Mouse (Mus musculus): ENCODE results near the gene Cerk.
A peak's percentile ranks its signal among the peaks of the same experiment; 100 is the strongest.
"Not testable (repeated sequence)": the region's sequence is repeated elsewhere in the genome, so short reads cannot be mapped to it uniquely, and the experiment has no call there.

Cerk gene

DNA sequence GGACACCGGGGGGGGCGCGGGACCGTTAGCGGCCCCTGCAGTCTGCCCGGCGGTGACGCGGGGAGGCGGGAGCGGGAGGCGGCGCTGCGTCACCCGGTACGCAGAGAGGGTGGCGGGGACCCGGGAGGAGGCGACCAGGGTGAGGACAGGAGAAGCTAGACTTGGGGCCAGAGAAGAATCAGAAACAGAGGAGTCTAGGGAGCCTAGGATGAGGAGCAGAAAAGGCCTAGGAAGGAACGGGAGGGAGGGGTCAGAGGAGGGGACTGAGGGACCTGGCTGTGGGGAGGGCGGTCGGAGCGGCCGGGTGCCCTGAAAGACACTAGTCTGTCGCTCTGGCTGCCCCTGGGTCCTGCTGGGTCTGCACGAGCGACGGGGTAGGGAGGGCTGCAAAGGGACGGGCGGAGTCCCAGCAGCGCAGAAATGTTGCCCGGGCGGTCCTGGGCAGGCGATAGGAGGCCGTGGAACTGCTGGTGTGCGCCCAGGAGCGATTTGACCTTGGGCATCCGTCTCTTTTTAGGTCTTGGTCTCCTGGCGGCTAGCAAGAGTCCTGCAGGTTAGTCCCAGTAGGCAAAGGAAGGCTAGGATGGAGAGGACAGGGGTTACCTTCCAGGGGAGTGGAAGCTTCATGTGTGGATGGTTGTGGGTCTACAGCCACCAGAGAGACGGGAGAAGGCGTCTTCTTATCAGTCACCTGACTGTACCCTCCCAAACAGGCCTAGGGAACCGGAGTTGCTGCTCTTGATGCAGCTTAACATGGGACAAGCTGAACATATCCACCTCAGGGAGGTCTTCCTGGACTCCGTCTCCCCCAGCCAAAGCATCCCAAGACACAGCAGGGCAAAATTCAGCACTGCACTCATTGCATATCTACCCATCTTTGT is at the start of gene Cerk:
TSS of gene Cerk (minus strand) at position 453 of the 881 bp plus-strand sequence.
- DNase-seq, result peak; percentile 80 to 81

DNA sequence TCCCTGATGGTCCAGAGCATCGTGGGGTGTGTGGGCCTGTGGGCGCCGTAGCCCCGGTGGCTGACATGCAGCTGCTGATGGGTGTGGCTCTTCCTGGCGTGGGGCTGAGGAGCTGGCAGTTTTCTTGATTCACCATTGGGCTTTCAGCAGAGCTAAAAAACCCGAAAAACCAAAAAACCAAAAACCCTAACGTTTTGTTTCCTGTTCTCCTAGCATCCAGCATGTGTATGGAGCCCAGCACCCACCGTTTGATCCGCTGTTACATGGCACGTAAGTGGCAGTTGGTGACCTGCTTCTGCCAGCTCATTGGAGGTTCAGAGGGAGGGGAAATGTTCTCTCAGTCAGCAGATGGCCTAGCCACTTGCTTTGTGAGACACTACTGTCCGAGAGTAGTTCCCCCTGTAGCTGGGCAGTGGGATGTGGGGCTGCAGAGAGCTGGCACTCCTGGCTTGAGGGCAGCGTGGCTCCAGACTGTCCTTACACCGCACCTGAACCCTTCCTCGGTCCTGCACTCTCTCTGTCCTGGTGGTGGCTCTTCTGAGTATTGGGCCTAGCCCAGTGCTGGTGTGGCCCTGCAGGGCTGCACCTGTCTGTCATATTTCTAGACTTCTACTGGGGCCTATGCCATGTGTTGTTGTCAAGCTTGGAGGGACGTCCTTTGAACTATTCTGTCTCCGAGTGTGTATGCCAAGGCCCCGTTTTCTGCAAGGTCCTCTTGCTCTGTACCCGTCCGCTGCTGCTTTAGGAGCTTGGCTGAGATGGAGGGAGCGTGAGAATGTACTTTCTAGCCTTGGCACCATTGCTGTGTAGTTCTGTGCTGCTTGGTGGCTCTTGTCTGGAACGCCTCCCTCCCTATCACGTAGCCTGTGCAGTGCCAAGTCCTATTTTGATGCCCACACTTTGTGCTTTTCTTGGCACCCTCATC is 48.8 kb upstream of the Cerk start:
- DNase-seq, result no peak

DNA sequence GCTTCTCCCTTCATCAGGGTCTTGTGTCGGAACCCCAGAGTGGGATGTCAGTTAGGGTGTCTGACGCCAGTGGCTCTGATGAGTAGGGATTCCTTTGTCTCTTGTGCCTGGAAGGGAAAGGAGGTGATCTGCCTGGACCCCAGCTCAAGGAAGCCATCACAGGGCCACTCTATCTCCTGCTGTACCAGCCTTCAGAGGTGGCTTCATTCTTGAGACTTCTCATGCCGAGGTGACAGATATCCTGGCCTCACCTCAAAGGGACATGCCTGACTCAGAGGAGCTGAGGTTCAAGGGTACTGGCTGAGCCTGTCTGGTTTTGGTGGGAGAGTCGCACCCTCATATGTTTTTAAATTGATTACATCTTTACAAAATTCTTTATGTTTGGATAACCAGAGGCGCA is 48.1 kb upstream of the Cerk start:
- DNase-seq, result no peak

DNA sequence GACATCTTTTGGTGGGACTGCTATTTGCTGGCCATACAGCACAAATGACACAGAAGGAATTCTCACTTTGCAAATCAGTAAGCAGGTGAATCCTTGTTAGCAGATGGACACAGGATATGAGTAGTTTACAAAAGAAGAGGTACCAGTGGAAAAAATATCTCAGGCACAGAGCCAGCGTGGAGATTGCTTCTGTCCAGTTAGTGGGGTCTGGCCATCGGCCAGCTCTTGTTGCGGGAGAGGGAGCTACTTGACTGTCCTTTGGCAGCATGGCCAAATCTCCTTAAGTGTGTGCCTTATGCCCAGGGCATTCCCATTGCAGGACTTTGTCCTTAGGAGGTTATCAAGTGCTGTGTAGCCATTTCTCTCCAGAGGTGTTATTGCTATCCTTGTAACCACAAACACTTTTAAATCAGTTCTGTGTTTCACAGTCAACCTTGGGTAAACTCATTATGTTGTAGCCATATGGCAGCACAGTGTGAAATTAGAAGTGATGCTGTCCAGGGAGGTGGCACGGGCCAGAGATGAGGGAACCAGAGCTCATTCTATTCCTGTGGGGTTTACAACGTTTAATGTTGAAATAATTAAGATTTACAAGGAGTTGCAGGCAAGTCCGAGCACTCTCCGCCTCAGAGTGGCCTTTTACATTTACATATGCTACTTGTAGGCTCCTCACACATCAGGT is 46.0 kb upstream of the Cerk start:
- no peak for DNase-seq

DNA sequence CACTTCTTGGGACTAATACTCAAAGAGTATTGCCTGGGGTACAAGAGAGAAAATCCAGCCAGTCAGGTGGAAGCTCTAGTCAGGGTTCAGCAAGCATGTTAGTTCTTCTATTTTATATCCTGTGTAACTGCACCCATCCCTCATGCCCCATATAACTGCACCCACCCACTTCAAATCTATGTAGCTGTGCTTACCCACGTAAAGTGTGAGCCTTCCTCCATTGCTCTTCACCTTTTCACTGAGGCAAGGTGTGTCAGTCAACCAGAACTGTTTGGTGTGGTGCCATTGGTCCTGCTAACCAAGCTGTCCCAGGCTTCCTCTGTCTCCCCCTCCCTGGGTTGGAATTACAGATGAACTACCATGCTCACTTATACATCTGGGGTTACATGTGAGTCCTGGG is 45.2 kb upstream of the Cerk start:
- DNase-seq, result no peak

DNA sequence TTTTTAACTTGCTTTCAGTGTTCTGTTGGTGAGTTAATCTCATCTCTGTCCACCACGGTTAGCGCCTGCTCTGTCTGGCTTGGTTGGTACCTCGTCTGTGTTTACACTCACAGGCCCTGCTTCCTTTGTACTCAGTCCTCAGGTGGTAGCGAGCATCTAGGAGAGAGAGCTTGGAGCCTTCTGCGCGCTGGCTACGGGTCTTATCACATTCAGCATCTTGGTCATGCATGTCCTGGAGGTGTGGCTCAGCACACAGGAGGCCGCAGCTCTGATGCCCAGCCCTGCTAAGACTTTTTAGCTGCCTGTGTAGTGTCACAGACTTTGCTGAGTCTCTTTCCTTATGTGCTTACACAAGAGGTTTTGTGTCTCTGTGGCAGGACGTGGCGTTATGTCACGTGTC is 43.7 kb upstream of the Cerk start:
- DNase-seq, result no peak

DNA sequence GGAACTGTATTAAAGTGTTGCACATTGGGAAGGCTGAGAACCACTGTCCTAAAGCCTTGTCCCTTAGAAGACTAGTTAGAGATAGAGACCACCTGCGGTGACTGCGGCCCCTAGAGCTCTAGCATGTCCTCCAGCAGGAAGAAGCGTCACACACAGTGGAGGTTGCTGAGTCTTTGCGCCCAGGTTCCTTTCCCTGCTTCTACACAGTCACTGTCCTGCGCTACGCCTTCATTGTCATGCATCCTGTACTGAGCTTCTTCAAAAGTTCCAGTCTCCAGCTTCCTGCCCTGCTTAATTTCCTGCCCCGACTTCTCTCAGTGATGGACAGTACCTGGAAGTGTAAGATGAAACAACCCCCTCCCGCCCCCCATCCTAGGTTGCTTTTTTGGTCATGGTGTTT is 43.1 kb upstream of the Cerk start:
- DNase-seq, result no peak

DNA sequence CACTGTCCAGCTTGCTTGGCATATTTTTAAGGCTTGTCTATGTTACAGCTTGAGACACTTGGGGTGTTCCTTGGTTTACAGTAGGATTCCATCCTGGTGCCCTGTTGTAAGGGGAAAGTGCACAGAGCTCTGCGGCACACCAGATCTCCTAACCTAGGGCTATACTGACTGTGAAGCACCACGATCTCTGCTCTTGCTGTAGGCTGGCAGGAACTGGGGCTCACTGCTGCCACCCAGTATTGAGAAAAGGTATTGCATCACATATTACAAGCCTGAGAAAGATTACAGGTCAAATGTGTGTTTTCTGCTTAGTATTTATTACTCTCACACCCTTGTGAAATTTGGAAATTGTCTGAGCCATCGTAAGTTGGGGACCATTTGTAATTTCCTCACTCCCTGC is 42.2 kb upstream of the Cerk start:
- peak; percentile 66 to 71 for DNase-seq

DNA sequence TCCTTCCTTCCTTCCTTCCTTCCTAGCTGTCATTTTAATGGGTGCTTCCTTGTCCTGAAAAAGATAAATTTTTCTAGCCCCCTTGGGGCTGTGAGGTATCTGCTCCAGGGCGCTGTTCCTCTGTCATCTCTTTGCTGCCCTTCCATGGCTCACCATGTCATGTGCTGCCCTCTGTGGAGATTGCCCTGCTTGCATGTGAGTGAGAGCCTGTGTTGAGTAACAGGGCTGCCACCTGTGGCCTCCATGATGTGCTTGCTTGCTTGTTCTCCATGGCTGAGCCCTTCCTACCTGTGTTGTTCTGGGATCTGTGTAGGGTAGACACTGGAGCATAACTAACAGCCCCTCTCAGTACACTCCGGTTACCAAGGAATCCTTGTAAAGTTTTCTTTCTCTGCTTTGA is 41.0 kb upstream of the Cerk start:
- no peak for DNase-seq

DNA sequence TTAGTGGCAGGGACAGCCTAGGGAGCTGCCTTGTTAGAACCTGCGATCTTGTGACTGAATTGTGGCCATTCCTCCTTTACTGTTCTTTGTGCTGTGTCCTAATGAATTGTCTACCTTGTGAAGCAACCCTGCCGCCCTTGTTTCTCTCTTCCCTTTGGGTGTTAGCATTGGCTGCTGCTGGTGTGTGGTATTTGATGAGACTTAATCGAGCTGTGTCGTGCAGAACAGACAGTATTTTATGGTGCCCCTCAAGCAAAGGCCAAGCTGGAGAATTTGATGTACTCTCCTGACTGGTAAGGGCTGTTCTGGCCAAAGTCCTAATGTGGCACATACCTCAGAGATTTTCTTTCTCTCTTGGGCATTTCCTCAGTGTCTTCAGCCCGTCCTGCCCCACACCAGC is 40.3 kb upstream of the Cerk start:
- DNase-seq, result no peak

DNA sequence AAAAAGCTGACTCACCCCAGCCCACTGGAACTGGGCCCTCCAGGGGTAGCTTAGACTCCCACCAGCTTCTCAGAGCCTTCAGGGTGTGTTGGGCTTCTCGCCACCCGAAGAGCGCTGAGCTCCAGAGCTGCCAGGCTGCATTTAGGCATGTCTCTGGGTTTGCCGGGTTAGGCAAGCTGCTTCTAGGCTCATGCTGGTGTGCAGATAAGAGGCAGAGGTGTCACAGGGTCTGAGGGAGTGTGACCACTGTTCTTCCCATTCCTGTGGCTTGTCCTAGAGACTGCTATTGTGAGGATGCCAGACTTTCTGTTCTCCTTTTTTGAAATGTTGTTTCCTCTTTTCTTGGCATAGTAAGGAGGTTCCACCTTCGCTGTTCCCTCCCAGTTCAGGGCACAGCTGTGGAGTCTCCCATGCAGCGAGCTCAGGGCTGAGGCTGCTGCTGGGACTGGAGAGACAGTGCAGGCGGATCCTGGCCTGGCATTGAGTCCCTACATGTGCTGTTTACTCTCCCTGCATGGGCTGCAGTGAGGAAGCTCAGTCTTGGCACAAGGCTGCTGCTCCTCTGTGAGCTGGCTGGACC is 39.1 kb upstream of the Cerk start:
- DNase-seq, result no peak

DNA sequence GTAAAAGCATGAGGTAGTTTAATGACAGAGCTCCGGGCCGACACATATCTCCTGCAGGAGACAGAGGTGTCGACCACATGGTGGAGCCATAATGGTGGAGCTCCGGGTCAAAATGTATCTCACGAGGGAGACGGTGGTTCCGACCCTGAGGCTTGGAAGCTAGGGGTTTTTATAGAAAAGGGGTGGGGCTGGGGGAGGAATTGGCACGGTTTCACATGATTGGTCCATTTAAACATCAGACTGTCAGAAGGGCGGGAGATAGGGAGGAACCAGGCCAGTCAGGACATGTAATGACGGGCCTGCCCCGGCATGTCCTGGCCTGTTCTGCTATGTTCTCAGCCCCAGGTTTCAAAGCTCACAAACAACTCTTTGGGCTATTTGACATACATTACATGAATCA is 36.0 kb upstream of the Cerk start:
- not testable (repeated sequence) for DNase-seq

DNA sequence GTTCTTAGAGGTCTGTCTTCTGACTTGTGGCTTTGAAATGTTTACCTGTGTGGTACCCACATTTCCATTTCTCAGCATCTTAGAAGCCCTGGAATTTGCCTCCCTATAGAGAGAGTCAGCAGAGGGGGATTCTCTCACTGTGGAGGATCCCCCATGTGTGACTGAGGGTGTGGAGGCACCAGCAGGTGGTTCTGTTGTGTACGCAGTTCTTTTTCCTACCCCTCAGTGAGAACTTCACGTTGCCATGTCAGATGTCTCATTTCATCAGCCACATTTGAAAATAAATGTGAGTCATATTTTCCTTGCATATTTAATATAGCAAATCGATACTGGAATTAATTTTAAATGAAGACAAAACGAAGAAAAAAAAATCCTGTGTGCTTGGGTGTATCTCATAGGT is 35.4 kb upstream of the Cerk start:
- DNase-seq, result no peak

DNA sequence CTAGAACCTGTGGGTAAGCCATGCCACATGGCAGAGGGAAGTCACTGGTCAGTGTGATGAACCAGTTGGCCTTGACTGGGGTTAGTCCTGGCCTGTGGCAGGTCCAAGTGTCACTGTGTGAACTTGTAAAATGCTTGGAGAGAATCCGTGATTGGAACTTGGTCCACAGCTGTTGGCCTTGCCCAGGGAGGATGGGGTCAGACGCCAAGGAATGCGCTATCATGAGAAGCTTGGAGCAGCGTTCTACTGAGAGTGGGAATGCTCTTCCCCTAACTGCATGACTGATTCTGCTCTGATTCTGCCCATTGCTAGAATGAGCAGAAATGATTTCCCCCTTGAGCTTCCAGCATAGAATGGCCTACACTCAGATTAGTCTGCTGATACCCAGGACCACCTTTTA is 34.8 kb upstream of the Cerk start:
- DNase-seq, result no peak

DNA sequence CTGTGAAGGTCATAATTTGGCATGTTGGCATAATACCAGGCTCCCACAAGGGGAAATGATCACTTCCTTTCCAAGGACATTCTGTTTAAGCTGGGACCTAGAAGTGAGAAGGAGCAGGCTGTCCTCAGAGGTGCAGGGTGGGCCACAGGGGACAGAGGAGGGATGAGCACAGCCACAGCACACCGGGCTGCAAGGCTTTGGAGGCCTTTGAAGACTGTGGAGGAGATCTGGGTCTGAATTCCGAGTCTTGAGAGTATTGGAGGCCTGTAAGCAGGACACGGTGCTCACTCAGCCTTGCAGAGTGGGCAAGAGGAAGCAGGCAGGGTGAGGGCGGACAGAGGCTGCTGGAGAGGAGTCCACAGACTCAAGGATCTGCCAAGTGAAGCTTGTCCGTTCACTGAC is 34.3 kb upstream of the Cerk start:
- no peak for DNase-seq

DNA sequence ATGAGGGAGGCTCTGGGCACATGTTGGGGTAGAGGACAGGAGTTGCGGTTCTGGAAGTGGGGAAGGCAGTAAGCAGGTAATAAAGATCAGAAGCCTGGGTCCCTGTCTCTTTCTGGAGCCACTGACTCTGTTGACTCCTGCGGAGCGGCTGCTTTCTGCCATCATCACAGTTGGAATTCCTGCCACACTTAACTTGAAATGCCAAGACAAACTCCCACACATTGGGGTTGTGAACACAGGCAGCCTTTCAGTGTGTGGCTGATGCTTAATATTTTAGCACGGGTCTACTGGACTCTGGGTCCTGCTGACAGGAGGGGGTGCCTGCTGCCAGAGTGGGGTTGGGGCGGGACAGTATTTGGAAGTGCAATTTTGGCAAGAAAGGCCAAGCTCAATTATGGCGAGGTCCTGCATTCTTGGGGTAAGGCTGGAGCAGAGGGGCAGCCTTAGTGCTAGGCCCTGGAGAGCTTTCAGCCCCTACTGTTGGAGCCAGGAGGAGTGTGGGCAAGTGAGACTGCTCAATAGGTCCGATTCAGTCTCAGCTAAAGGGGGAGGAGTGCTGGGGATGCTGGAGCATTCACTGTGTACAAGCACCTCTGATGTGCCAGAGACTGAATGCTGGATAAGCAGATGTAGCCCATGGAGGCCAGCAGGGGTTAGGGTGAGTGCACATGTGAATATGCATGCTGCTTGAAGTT is 33.7 kb upstream of the Cerk start:
- no peak for DNase-seq

DNA sequence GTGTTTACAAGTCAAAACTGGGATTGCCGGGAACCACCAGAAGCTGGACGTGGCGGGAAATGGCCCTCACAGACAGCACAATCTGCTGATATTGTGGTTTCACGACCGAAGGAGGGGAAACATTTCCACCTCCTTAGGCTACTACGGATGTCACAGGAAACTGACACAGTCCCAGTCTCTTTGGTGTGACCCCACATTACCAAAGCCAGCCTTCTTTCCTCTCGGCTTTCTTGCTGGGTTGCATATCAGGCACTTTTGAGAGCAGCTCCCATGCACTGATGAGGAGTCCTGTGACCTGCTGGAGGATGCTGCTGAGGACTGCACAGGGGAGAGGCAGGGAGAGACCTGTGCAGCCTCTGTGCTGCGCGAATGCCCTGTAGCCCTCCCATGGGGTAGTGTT is 30.7 kb upstream of the Cerk start:
- not testable (repeated sequence) for DNase-seq

DNA sequence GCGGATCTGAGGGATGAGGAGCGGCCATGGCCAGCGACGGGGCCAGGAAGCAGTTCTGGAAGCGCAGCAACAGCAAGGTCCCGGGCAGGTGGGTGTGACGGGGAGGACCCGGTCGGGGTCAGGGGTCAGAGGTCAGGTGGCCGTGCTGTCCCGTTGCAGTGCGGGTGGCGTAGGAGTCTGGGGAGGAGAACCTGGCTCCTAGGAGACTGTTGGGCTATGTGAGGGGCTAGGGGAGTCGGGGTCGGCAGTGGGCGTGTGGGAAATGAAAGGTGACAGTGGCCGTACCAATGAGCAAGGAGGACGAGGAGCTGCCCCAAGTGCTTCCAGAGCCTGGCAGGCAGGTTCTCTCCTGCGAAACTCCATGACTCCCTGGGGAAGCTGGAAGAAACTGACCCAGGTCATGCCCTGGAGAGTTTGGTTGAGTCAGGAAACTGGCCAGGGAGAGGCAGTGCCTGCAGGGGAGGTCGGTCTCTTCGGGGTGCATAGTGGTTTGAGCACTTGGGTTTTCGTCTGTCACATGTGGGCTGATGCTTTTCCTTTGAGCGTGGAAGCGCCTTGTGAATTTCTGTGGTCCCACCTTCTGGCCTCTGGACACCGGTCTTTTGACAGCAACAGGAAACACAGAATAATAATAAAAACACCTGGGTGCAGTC is 28.7 kb upstream of the Cerk start:
- peak in 1 of 2 experiments; percentile 29 for DNase-seq

DNA sequence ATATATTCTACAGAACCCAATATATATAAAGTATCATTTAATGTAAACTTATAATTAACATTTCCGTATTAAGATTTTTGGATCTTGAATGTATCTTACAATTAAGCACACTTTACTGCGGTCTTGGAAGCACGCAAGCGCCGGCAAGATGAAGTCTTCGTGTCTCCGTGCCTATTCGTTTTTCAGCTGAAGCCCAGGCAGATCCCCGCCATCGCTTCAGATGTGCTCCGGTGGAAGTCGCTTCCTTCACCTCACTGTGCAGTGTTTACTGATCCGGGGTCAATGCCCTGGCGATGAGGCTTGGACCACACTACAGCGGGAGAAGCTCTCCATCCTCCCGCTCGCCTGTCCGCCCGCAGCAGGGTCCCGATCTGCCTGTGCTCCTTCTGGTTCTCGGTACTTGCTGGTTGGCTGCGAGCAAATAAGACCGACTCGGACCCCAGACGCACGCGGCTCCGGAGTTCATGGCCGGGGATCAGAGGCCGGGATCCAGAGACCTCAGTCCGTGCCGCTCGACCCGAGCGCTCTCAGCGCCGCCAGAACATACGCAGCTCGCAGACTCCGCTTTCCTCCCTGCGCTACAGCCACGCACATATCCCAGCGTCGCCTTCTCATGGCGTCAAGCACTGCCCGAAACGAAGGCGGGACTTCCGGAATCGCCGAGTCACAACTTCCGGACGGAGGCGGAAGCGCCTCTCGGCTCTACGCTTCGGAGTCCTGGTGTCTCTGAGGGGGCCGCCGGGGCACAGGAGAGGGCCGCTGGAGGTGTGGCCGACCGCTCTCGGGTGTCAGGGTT is 28.0 kb upstream of the Cerk start, which contains the start of gene Tbc1d22a:
TSS of gene Tbc1d22a (plus strand) at position 707 of the 796 bp plus-strand sequence.
- DNase-seq, result peak; percentile 93 to 95

DNA sequence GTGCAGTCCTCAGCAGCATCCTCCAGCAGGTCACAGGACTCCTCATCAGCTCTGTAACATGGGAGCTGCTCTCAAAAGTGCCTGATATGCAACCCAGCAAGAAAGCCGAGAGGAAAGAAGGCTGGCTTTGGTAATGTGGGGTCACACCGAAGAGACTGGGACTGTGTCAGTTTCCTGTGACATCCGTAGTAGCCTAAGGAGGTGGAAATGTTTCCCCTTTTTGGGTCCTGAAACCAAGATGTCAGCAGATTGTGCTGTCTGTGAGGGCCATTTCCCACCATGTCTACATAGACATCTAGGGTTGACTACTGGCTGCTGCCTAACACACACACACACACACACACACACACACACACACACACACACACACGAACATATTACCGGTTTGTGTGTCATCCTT is 26.3 kb upstream of the Cerk start:
- DNase-seq, result not testable (repeated sequence)

DNA sequence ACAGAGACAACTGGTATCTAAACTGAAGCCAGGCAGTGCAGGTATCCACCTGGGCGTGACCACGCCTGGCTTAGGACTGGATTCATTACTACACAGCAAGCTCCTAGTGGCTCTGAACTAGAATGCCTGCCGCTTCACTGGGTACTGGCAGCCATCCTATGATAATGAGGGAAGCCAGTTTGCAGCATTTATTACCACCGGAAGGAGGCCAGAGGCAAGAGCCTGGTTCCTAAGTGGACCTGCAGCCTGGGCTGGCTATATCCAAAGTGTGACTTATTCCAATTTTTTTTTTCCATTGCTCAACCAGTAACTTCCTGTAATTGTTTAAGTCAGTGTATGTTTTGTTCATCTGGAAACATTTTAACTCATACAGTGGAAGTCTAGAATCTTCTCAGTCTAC is 20.4 kb upstream of the Cerk start:
- no peak for DNase-seq
